Mouse (Mus musculus) hindlimb bud, embryonic 11.5 days (tissue): ENCODE results near the gene Atpaf2.

Experiments used
- DNase-seq: peaks from one replicate; pipeline ENCODE4 v3.0.0-alpha.2; 2012; ENCODE audit warnings: low read depth, low spot score; ENCODE audit errors: extremely low spot score

The Atpaf2 gene

DNA sequence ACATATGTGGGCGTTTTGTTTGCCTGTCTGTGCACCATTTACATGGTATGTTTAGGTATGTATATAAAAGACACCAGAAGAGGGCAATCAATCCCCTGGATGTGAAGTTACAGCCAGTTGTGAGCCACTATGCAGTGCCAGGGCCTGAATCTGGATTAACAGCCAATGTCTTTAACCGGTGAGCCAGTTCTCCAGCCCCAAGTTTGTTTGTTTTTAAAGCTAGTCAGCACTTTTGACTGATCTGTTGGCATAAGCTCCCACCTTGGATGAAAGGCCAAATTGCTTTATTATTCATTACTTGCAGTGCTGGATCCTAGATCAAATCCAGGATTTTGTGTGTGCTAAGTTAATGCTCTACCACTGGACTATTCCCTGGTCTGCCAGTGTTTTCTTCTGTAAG is 66.9 kb downstream of the Atpaf2 start:
- no peak for DNase-seq
